Mouse (Mus musculus) myocyte (in vitro differentiated cells): ENCODE results near the gene Acss2.

Experiments used
- CEBPB ChIP-seq: IDR thresholded peaks from 2 replicates; pipeline ENCODE4 v1.6.1; 2011; ENCODE audit warnings: mild to moderate bottlenecking, moderate library complexity; ENCODE audit not compliant: poor library complexity, insufficient read depth, severe bottlenecking
- MYOD1 ChIP-seq, 3 experiments: IDR thresholded peaks; one replicate each; pipeline ENCODE4 v1.6.1; 2011; ENCODE audit warnings: control low read depth in 2 of 3, low read depth in 2 of 3, mild to moderate bottlenecking in 2 of 3, moderate library complexity in 1 of 3; ENCODE audit not compliant: insufficient read length in 2 of 3, control insufficient read depth in 1 of 3
- MYOG ChIP-seq, 3 experiments: IDR thresholded peaks; one replicate each; pipeline ENCODE4 v1.6.1; 2011; ENCODE audit warnings: control low read depth in 2 of 3, low read depth in 2 of 3, mild to moderate bottlenecking in 2 of 3; ENCODE audit not compliant: insufficient read length in 2 of 3, control insufficient read depth in 1 of 3, insufficient read depth in 1 of 3
- POLR2A ChIP-seq: IDR thresholded peaks from one replicate; pipeline ENCODE4 v1.6.1; 2011; ENCODE audit warnings: low read depth, mild to moderate bottlenecking, control low read depth, moderate library complexity; ENCODE audit not compliant: insufficient read length
- SRF ChIP-seq: IDR thresholded peaks from one replicate; pipeline ENCODE4 v1.6.1; 2011; ENCODE audit warnings: low read depth; ENCODE audit not compliant: control insufficient read depth, insufficient read length
- TCF12 ChIP-seq: IDR thresholded peaks from one replicate; pipeline ENCODE4 v1.6.1; 2011; ENCODE audit warnings: mild to moderate bottlenecking, control low read depth; ENCODE audit not compliant: poor library complexity, insufficient read depth, severe bottlenecking

GRCm38 (mm10) chr2:155582384-155582995 lies 64.7 kb downstream of the Acss2 start:
- TF ChIP-seq CEBPB = no peak
- TF ChIP-seq POLR2A = no peak
- TF ChIP-seq MYOD1 (IDR thresholded peaks at IDR 0.05; ENCODE audit: control insufficient read depth in 1 of 3, insufficient read length in 2 of 3, low read depth in 2 of 3) = no peak
- TF ChIP-seq SRF = no peak
- TF ChIP-seq MYOG (IDR thresholded peaks at IDR 0.05; ENCODE audit: control insufficient read depth in 1 of 3, insufficient read depth in 1 of 3, insufficient read length in 2 of 3, low read depth in 2 of 3) = no peak
- TF ChIP-seq TCF12 = no peak
